Mouse (Mus musculus): Measurements from ENCODE around the gene Vmn1r179.
"Not testable (repeated sequence)": the region's sequence is repeated elsewhere in the genome, so short reads cannot be mapped to it uniquely, and the experiment has no call there.

Vmn1r179 gene

DNA sequence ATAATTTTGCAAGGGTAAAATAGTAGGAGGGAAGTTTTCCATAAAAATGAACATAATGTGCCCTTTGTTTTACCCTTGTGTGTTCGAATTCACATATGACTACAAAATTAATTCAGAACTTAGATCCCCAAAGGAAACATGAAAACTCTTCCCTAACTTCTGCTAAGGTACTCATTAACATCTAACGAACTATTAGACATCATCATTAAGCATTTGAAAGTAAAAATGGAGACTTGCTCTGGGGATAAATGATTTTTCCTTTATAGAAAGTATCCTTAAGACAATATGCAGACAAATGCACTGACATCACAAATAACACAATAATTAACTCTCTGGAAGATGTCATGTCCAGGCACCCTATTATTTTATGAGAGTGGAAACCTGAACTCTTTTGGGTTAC lies at the start of gene Vmn1r179:
TSS of gene Vmn1r179 (plus strand) at position 301 of the 400 bp plus-strand sequence.
- no peak for DNase-seq

DNA sequence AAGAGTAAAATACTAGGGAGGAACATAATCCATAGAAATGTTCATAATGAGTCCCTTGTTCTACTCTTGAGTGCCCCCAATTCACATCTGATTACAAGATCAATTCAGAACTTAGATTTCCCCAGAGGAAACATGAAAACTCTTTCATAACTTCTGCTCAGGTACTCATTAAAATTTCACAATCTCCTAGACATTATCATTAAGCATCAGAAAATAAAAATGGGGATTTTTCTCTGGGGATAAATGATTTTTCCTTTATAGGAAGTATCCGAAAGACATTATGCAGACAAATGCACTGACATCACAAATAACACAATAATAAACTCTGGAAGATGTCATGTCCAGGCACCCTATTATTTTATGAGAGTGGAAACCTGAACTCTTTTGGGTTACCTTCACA lies 35.1 kb upstream of the Vmn1r179 start, which contains the start of gene Vmn1r178:
TSS of gene Vmn1r178 (plus strand) at position 301 of the 400 bp plus-strand sequence.
- no peak for DNase-seq

DNA sequence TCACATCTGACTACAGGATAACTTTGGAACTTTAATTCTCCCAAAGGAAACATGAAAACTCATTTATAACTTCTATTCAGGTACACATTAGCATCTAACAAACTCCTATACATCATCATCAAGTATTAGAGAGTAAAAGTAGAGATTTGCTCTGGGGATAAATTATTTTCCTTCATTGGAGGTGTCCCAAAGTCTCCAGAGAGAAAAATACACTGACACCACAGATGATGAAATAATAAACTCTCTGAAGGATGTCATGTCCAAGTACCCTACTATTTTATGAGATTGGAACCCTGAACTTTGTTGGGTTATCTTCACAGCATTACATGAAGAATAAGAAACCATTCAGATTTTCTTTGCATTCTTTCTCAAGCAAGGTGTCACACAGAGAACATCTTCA lies 23.6 kb downstream of the Vmn1r179 start, which contains the start of gene Vmn1r180:
TSS of gene Vmn1r180 (plus strand) at position 301 of the 400 bp plus-strand sequence.
- DNase-seq, result no peak

GRCm38 (mm10) chr7:23968044-23968443 lies 41.3 kb downstream of the Vmn1r179 start:
- peak; percentile 21 for DNase-seq

- DNase-seq, result not testable (repeated sequence)
Observed at GRCm38 (mm10) chr7:23974315-23974714, 47.5 kb downstream of the Vmn1r179 start, which contains the start of gene Vmn1r181. Gene Vmn1r181 (plus strand): TSS chr7:23974615.
